Mouse (Mus musculus): ENCODE measurements around the gene Acat2.
"Not testable (repeated sequence)": the region's sequence is repeated elsewhere in the genome, so short reads cannot be mapped to it uniquely, and the experiment has no call there.

Acat2 gene

GRCm38 (mm10) chr17:12906436-12906835, 54.1 kb downstream of the Acat2 start:
- no peak for DNase-seq (ENCODE audit: low read depth)

- no peak for DNase-seq (ENCODE audit: low read depth)
Measured at GRCm38 (mm10) chr17:12905810-12906209, 54.7 kb downstream of the Acat2 start.

- no peak for DNase-seq (ENCODE audit: low read depth)
Measured at GRCm38 (mm10) chr17:12904349-12904748, 56.2 kb downstream of the Acat2 start.

GRCm38 (mm10) chr17:12903372-12904333, 56.9 kb downstream of the Acat2 start:
- DNase-seq (ENCODE audit: low read depth), result no peak

GRCm38 (mm10) chr17:12902291-12902690, 58.3 kb downstream of the Acat2 start:
- DNase-seq (ENCODE audit: low read depth), result no peak

- not testable (repeated sequence) for DNase-seq (ENCODE audit: low read depth)
Measured at GRCm38 (mm10) chr17:12898607-12899006, 61.9 kb downstream of the Acat2 start.

- DNase-seq (ENCODE audit: low read depth), result no peak
Measured at GRCm38 (mm10) chr17:12897674-12898073, 62.9 kb downstream of the Acat2 start.

Measured in naive thymus-derived CD4-positive, alpha-beta T cell, adult 2 months (primary cell).